Mouse (Mus musculus) layer of hippocampus, postnatal 25 days (tissue): ENCODE data around the gene Gm2696. TPM values are rescaled to one million over a fixed set of nuclear protein-coding genes. Genes with fewer than 3 reads are reported as not detected.
"Not testable (repeated sequence)": the region's sequence is repeated elsewhere in the genome, so short reads cannot be mapped to it uniquely, and the experiment has no call there.

Experiments used
- DNase-seq, 2 experiments: peaks; one replicate each; pipeline ENCODE4 v3.0.0; 2022; ENCODE audit warnings: mixed read lengths in 2 of 2, low spot score in 1 of 2; ENCODE audit errors: extremely low spot score in 1 of 2
- total RNA-seq, 2 experiments: library from RNA; stranded (reverse); gene quantifications; 2 replicates each; pipeline ENCODE4 v1.2.3; 2021

The Gm2696 gene
- not detected for total RNA-seq

DNA sequence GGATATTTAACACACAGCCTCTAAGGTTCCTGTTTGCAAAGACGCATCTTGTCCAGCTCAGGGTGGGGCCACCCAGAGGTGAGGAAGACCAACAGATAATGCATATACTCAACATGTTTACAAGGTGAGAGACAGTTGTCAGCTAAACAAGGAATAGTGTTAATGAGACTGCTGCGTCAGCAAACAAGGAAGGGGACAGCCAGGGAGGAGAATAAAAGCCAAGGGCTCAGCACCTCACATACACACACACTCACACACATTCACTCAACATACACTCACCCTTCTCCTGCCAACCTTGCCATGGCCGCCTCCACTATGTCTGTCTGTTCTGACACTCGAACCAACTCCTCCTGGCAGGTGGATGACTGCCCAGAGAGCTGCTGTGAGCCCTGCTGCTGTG, at the start of gene Gm2696:
Gene Gm2696, plus strand, starts transcription at position 301 of the 400 bp plus-strand sequence.
- DNase-seq = no peak

DNA sequence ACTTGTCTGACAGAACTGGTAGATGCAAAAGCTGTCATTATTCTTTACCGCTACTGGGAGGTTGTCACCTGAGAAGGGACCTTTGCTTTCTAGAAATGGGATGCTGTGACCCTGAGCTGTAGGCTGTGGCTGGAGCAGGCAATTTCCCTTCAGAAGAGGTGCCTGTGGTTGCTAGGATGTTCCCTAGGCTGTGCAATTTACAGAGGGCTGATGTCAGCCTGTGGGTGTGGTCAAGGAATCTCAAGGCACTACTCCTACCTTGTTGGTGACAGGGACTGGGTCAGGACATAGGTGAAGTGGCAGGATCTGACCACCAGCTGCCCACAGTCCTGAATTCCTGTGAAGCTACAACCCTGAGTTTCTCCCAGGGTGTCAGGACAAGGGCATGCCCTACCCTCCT, 44.8 kb upstream of the Gm2696 start:
- DNase-seq = no peak

DNA sequence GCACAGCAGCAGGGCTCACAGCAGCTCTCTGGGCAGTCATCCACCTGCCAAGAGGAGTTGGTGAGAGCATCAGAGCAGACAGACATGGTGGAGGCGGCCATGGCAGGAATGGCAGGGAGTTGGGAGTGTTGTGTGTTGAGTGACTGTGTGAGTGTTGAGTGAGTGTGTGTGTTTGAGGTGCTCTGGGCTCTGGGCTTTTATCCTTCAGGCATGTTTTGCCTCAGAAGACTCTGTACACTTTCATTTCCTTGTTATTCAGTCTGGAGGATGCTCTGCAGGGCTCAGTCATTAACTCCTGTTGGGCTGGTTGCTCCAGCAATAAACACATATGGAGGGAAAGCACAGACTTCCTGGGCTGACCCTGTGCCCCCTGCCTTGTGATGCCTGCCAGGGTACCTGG, 43.3 kb upstream of the Gm2696 start, which contains the start of gene Gm3238:
Gene Gm3238, minus strand, starts transcription at position 101 of the 400 bp plus-strand sequence.
- not testable (repeated sequence) for DNase-seq

DNA sequence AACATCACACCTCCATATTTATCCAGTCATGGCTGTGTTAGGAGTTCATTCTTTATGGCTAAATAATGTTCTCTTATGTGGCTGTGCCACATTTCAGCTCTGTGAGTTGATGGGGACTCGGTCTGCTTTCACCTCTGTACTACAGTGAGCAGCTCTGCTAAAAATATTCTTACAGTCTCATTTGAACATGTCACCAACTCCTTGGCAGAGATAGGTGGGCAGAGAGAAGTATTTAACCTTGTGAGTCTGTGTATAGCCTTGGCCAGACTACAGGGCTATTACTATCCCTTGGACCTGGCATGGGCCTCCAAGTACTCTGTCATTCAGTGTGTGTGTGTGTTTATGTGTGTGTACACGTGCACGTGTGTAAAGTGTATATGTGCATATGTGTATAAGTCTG, 42.3 kb upstream of the Gm2696 start:
- DNase-seq = not testable (repeated sequence)

- DNase-seq = not testable (repeated sequence)
These were observed 37.6 kb upstream of the Gm2696 start, which contains the start of gene Gm7138 for GRCm38 (mm10) chr10:77776844-77777243. Gm7138 (minus strand) TSS chr10:77776944.

DNA sequence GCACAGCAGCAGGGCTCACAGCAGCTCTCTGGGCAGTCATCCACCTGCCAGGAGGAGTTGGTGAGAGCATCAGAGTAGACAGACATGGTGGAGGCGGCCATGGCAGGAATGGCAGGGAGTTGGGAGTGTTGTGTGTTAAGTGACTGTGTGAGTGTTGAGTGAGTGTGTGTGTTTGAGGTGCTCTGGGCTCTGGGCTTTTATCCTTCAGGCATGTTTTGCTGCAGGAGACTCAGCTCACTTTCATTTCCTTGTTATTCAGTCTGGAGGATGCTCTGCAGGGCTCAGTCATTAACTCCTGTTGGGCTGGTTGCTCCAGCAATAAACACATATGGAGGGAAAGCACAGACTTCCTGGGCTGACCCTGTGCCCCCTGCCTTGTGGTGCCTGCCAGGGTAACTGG, 32.0 kb upstream of the Gm2696 start, which contains the start of gene Gm3250:
Gene Gm3250, minus strand, starts transcription at position 101 of the 400 bp plus-strand sequence.
- DNase-seq = not testable (repeated sequence)

- DNase-seq = not testable (repeated sequence)
These were observed 31.1 kb upstream of the Gm2696 start for GRCm38 (mm10) chr10:77783396-77783795.

DNA sequence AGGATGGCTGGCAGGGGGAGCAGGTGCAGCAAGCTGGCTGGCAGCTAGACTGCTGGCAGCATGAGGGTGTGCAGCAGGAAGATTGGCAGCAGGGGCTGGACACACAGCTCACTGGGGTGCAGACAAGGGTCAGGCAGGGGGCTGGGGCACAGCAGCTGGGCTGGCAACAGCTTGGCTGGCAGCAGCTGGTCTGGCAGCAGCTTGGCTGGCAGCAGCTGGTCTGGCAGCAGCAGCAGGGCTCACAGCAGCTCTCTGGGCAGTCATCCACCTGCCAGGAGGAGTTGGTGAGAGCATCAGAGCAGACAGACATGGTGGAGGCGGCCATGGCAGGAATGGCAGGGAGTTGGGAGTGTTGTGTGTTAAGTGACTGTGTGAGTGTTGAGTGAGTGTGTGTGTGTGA, 26.6 kb upstream of the Gm2696 start, which contains the start of gene Gm7137:
Gene Gm7137, minus strand, starts transcription at position 325 of the 400 bp plus-strand sequence.
- DNase-seq = not testable (repeated sequence)

GRCm38 (mm10) chr10:77788621-77789020, 25.9 kb upstream of the Gm2696 start:
- DNase-seq = no peak

- no peak for DNase-seq
These were observed 19.5 kb upstream of the Gm2696 start, which contains the start of gene Gm9639 for GRCm38 (mm10) chr10:77794976-77795375. Gm9639 (minus strand) TSS chr10:77795076.

DNA sequence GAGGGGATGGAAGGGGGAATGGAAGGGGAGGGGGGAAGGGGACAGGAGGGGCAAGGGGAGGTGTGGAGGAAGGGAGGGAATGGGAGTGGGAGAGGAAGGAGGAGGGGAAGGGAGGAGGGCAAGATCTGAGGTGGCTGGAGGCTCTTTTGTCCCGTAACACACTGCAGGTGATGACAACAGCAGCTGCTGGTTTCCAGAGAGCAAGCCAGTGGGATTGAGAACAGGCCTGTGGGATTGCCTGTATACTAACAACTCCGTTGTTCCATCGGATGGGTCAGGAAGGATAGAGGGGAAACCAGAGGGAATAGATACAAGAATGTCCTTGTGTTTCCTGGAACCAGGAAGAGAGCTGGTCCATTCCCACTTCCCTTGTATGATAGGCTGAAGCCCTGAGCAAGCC, 16.8 kb upstream of the Gm2696 start:
- no peak for DNase-seq

- DNase-seq = not testable (repeated sequence)
These were observed 16.1 kb upstream of the Gm2696 start for GRCm38 (mm10) chr10:77798164-77798920.

DNA sequence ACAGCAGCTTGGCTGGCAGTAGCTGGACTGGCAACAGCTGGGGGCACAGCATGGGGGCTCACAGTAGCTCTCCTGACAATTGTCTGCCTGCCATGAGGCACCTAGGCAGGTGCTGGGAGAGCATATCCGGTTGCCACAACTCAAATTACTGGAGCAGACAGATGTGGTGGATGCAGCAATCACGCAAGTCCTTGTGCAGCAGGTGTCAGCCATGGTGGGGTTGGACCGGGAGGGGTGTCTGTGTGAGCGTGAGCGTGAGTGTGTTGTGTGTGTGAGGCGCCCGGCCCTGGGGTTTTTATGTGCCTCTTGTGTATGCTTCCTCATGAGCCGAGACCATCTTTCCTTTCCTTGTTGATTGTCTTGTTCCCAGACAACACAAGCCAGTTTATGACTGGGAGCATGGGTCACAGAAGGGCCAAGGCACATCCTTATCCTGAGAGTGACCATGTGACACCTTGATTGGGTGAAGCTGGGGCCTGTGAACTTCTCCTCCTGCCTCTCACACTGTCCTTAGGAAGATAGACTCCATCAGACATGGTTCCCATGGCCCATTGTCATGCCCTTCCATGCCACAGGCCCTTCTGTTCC, 15.5 kb upstream of the Gm2696 start, which contains the start of gene Gm19668:
Gene Gm19668, minus strand, starts transcription at position 213 of the 588 bp plus-strand sequence.
- DNase-seq = no peak

- DNase-seq = no peak
These were observed 10.4 kb upstream of the Gm2696 start for GRCm38 (mm10) chr10:77804095-77804494.

DNA sequence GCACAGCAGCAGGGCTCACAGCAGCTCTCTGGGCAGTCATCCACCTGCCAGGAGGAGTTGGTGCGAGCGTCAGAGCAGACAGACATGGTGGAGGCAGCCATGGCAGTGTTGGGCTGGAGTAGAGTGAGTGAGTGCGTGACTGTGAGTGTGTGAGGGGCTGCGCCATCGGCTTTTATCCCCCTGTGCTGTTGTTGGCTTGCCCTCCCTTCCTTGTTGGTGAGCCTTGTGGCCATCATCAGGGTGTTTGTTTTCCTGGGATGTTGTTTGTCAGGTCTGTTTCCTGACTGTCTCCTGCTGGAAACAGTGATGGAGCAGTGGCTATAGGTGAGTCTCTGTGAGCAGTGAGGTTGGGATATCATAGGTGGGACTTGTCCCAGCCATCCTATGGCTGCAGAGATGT, 2.7 kb upstream of the Gm2696 start, which contains the start of gene Gm9507:
Gene Gm9507, minus strand, starts transcription at position 101 of the 400 bp plus-strand sequence.
- DNase-seq = no peak

- peak in 1 of 2 experiments; percentile 44 for DNase-seq
These were observed 1.0 kb downstream of the Gm2696 start for GRCm38 (mm10) chr10:77815514-77815913.

- DNase-seq = no peak
These were observed 4.0 kb downstream of the Gm2696 start for GRCm38 (mm10) chr10:77818523-77818922.

GRCm38 (mm10) chr10:77819203-77819602, 4.7 kb downstream of the Gm2696 start:
- DNase-seq = no peak

DNA sequence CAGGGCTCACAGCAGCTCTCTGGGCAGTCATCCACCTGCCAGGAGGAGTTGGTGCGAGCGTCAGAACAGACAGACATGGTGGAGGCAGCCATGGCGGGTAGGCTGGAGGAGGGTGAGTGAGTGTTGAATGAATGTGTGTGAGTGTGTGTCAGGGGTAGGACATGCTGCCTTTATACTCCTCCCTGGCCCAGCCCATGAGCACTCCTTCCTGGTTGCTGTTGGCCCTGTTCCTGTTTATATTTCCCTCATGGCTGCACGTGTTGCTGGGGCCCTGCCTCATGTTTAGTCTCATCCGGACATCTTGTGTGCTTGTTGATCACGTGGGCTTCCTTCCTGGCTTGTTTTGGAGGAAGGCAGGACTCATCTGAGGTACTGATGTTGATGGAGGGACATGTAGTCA, 12.5 kb downstream of the Gm2696 start, which contains the start of gene Krtap10-4:
Gene Krtap10-4, minus strand, starts transcription at position 145 of the 400 bp plus-strand sequence.
- no peak for DNase-seq

DNA sequence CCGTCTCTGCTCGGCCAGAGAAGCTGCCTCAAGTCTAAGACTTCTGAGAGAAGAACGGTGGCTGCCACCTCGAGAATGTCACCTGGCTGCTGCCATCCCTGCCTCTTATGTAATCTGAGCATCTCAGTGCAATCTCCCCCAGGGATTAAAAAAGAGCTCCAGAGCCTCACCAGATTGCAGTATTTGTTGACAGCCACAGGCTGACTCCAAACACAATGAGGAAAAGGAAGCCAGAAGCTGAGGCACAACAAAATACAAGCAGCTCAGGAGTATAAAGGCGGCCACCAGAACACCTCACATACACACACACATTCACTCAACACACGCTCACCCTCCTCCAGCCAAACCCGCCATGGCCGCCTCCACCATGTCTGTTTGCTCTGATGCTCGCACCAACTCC, 21.2 kb downstream of the Gm2696 start, which contains the start of gene Krtap10-10:
Gene Krtap10-10, plus strand, starts transcription at position 301 of the 400 bp plus-strand sequence.
- DNase-seq = no peak

- no peak for DNase-seq
These were observed 24.5 kb downstream of the Gm2696 start for GRCm38 (mm10) chr10:77839006-77839405.
